Mouse (Mus musculus) E14TG2a.4 (cell line): ENCODE measurements around the gene Meox2.

ENCODE experiments used
- CTCF ChIP-seq: conservative IDR thresholded peaks from 2 replicates; pipeline ENCODE4 v1.5.1; 2014; ENCODE audit warnings: low read length
- NANOG ChIP-seq: IDR thresholded peaks from 2 replicates; pipeline ENCODE4 v1.6.1; 2014; ENCODE audit warnings: borderline replicate concordance, low read length, mixed read lengths

- TF ChIP-seq NANOG (no peak), CTCF (no peak)
Observed at GRCm38 (mm10) chr12:37123763-37124162, 15.4 kb downstream of the Meox2 start.
